ENCODE assay signal across 14 mouse cellular contexts in genomic region chr8:47985644-47986043, GRCm38 (mm10). TPM values are rescaled to one million over a fixed set of nuclear protein-coding genes. Genes with fewer than 3 reads are reported as not detected.
A peak's percentile ranks its signal among the peaks of the same experiment; 100 is the strongest.
DNase-seq lines count a peak whose midpoint lies in the region; ATAC-seq lines count a peak whose summit lies in the region.
"Had no signal": no experiment of that assay in that cellular context is flagged by ENCODE, and none has a peak within 500 bp of the region (broad histone marks: within the 10 kb centered on the region; RNA-seq: fewer than 3 reads in every experiment).

No protein-coding gene starts in this region.

- no peaks in the 10 kb centered on the region for H3K9me3 ChIP-seq in kidney, embryonic 16.5 days (ENCODE audit: low read length)
- H3K9me3 ChIP-seq in embryonic facial prominence, embryonic 12.5 days = no peaks in the 10 kb centered on the region
- no peaks in the 10 kb centered on the region for H3K9me3 ChIP-seq in embryonic facial prominence, embryonic 15.5 days (replicated peaks)
- no peaks in the 10 kb centered on the region for H3K9me3 ChIP-seq in limb, embryonic 10.5 days (replicated peaks)
- H3K9me3 ChIP-seq: heart, embryonic 10.5 days; megakaryocyte, embryonic 14.5 days had no signal

- peak overlapping the region; percentile 10; the same call in 1 of the 2 replicates for H3K4me3 ChIP-seq in kidney, embryonic 16.5 days (ENCODE audit: low read length)
- no peak overlapping the region for H3K4me3 ChIP-seq in embryonic facial prominence, embryonic 12.5 days
- H3K4me3 ChIP-seq in embryonic facial prominence, embryonic 15.5 days (replicated peaks) = no peak overlapping the region
- peak overlapping the region; percentile 4; the same call in 1 of the 2 replicates for H3K4me3 ChIP-seq in limb, embryonic 10.5 days
- H3K4me3 ChIP-seq: gastrocnemius, adult 2 months; heart, embryonic 10.5 days had no signal

- WGBS in kidney, embryonic 16.5 days = 11% methylated on average over 10 of the region's 10 CpGs
- 44% methylated on average over 10 of the region's 10 CpGs for whole genome bisulfite sequencing in embryonic facial prominence, embryonic 12.5 days
- 32% methylated on average over 10 of the region's 10 CpGs for WGBS in embryonic facial prominence, embryonic 15.5 days
- WGBS in limb, embryonic 10.5 days = 53% methylated on average over 10 of the region's 10 CpGs

- DNase-seq in kidney, adult 8-10 months = no peak
- peak; percentile 54 for DNase-seq in limb, embryonic 10.5 days (ENCODE audit: low spot score)
- DNase-seq in heart, adult 18-20 months = no peak
- no peak for DNase-seq in retina, embryonic 14.5 days (ENCODE audit: low spot score)
- DNase-seq: cerebellum, adult 11-12 months; gastrocnemius, adult 2 months; heart, postnatal 36 days had no signal

- peak overlapping the region; percentile 76 for H3K27ac ChIP-seq in kidney, embryonic 16.5 days (ENCODE audit: low read length)
- H3K27ac ChIP-seq in embryonic facial prominence, embryonic 12.5 days = 0 out of 2 replicates have a peak overlapping the region, but pooled peaks have one; percentile 11
- H3K27ac ChIP-seq in embryonic facial prominence, embryonic 15.5 days (replicated peaks) = peak overlapping the region; percentile 48; the same call in 1 of the 2 replicates
- peak overlapping the region; percentile 76 for H3K27ac ChIP-seq in limb, embryonic 10.5 days
- H3K27ac ChIP-seq: gastrocnemius, adult 2 months had no signal

- no peak overlapping the region for H3K9ac ChIP-seq in kidney, embryonic 16.5 days (replicated peaks; ENCODE audit: low read length)
- H3K9ac ChIP-seq in embryonic facial prominence, embryonic 12.5 days = no peak overlapping the region
- no peak overlapping the region for H3K9ac ChIP-seq in embryonic facial prominence, embryonic 15.5 days

- no peaks in the 10 kb centered on the region for H3K36me3 ChIP-seq in kidney, embryonic 16.5 days (ENCODE audit: insufficient read depth, low read length)
- no peaks in the 10 kb centered on the region for H3K36me3 ChIP-seq in embryonic facial prominence, embryonic 12.5 days
- no peaks in the 10 kb centered on the region; the same call in 1 of the 2 replicates for H3K36me3 ChIP-seq in embryonic facial prominence, embryonic 15.5 days
- H3K36me3 ChIP-seq in limb, embryonic 10.5 days = peaks cover 4% of the 10 kb centered on the region; the same call in 1 of the 2 replicates
- H3K36me3 ChIP-seq: heart, embryonic 10.5 days had no signal

- peak overlapping the region; percentile 36 for H3K4me2 ChIP-seq in kidney, embryonic 16.5 days (replicated peaks; ENCODE audit: low read depth, low read length)
- no peak overlapping the region for H3K4me2 ChIP-seq in embryonic facial prominence, embryonic 12.5 days (replicated peaks)
- H3K4me2 ChIP-seq in embryonic facial prominence, embryonic 15.5 days (replicated peaks) = no peak overlapping the region
- H3K4me2 ChIP-seq: liver, embryonic 11.5 days had no signal

- H3K4me1 ChIP-seq in kidney, embryonic 16.5 days (ENCODE audit: insufficient read depth, low read length) = peaks cover 47% of the 10 kb centered on the region
- H3K4me1 ChIP-seq in embryonic facial prominence, embryonic 12.5 days = peaks cover 39% of the 10 kb centered on the region
- peaks cover 41% of the 10 kb centered on the region for H3K4me1 ChIP-seq in embryonic facial prominence, embryonic 15.5 days
- peaks cover 64% of the 10 kb centered on the region for H3K4me1 ChIP-seq in limb, embryonic 10.5 days

- H3K27me3 ChIP-seq in kidney, embryonic 16.5 days (ENCODE audit: insufficient read depth, low read length) = no peaks in the 10 kb centered on the region
- H3K27me3 ChIP-seq in embryonic facial prominence, embryonic 12.5 days = no peaks in the 10 kb centered on the region
- H3K27me3 ChIP-seq in embryonic facial prominence, embryonic 15.5 days = no peaks in the 10 kb centered on the region
- H3K27me3 ChIP-seq in limb, embryonic 10.5 days (ENCODE audit: low read depth, poor library complexity, severe bottlenecking) = no peaks in the 10 kb centered on the region
- H3K27me3 ChIP-seq: Patski had no signal

- ATAC-seq in kidney, embryonic 16.5 days (ENCODE audit: low FRiP score, low TSS enrichment) = no peak
- ATAC-seq in embryonic facial prominence, embryonic 12.5 days (ENCODE audit: insufficient number of reproducible peaks, insufficient read depth, low FRiP score, low TSS enrichment) = no peak
- no peak for ATAC-seq in embryonic facial prominence, embryonic 15.5 days (ENCODE audit: insufficient number of reproducible peaks, low FRiP score, low TSS enrichment, low read depth)
- ATAC-seq: Patski had no signal

RNA-seq across cellular contexts. Expression of gene Wwc2, which starts 5.1 kb away (rescaled TPM):
- 16.7 and 17.9 TPM in 2 replicates for polyA plus RNA-seq in kidney, embryonic 16.5 days (2015; fragmentation: Nextera tagmentation; extraction: Ambion mirVana)
- 17.8 and 18.6 TPM in 2 replicates for polyA plus RNA-seq in embryonic facial prominence, embryonic 12.5 days (2016; fragmentation: Nextera tagmentation; extraction: Ambion mirVana)
- 11.9 and 12.0 TPM in 2 replicates for polyA plus RNA-seq in embryonic facial prominence, embryonic 15.5 days (2015; fragmentation: Nextera tagmentation; extraction: Ambion mirVana)
- polyA plus RNA-seq in limb, embryonic 10.5 days (2016; fragmentation: Nextera tagmentation; extraction: Ambion mirVana) = 9.7 and 11.7 TPM in 2 replicates
- 10 to 100 TPM; 24.6 to 24.7 TPM for total RNA-seq in heart, adult 18-20 months (2021)

Comparison
In these comparisons a context has a peak if more than half of its experiments do, and no peak if none do; other contexts are left out.
1. H3K27ac ChIP-seq: peak in every context shown above with its lines; median percentile 76 in kidney, embryonic 16.5 days; 76 in limb, embryonic 10.5 days; 48 in embryonic facial prominence, embryonic 15.5 days; 11 in embryonic facial prominence, embryonic 12.5 days.
2. H3K4me3 ChIP-seq: peak in kidney, embryonic 16.5 days (single experiment) and limb, embryonic 10.5 days (single experiment); none in embryonic facial prominence, embryonic 12.5 days (single experiment) and embryonic facial prominence, embryonic 15.5 days (single experiment).